In genomic region chr2:74660421-74661375, GRCm38 (mm10) we compare ENCODE assay signal across 13 mouse cellular contexts. TPM values are rescaled to one million over a fixed set of nuclear protein-coding genes. Genes with fewer than 3 reads are reported as not detected.
DNase-seq lines count a peak whose midpoint lies in the region; ATAC-seq and TF ChIP-seq lines count a peak whose summit lies in the region.
"Had no signal": no experiment of that assay in that cellular context is flagged by ENCODE, and none has a peak within 500 bp of the region (broad histone marks: within the 10 kb centered on the region; RNA-seq: fewer than 3 reads in every experiment).

No protein-coding gene starts in this region.

- WGBS in heart, embryonic 15.5 days: 3% methylated on average over 30 of the region's 30 CpGs
- WGBS in heart, embryonic 11.5 days (ENCODE audit: insufficient replicate concordance): 4% methylated on average over 30 of the region's 30 CpGs
- WGBS in embryonic facial prominence, embryonic 14.5 days: 2% methylated on average over 30 of the region's 30 CpGs
- 2% methylated on average over 30 of the region's 30 CpGs for WGBS in limb, embryonic 15.5 days
- 6% methylated on average over 30 of the region's 30 CpGs for WGBS in lung, adult 2 months

- ATAC-seq in heart, embryonic 15.5 days (replicated peaks; ENCODE audit: insufficient number of reproducible peaks, insufficient read depth, low FRiP score, low read depth): no peak
- ATAC-seq in heart, embryonic 11.5 days (replicated peaks; ENCODE audit: insufficient number of reproducible peaks, low FRiP score, low TSS enrichment): no peak
- no peak for ATAC-seq in embryonic facial prominence, embryonic 14.5 days (ENCODE audit: low read depth)
- no peak; the same call in none of the 2 replicates for ATAC-seq in limb, embryonic 15.5 days (ENCODE audit: insufficient number of reproducible peaks, low FRiP score, low TSS enrichment, low read depth)

- peaks cover 98% of the 10 kb centered on the region for H3K27me3 ChIP-seq in heart, embryonic 15.5 days
- peaks cover 93% of the 10 kb centered on the region for H3K27me3 ChIP-seq in heart, embryonic 11.5 days (ENCODE audit: control insufficient read depth, insufficient read depth, low read length)
- H3K27me3 ChIP-seq in embryonic facial prominence, embryonic 14.5 days (replicated peaks; ENCODE audit: control insufficient read depth, insufficient read depth, low read length): peaks cover 100% of the 10 kb centered on the region
- peaks cover 69% of the 10 kb centered on the region for H3K27me3 ChIP-seq in limb, embryonic 15.5 days

- no peak overlapping the region for H3K27ac ChIP-seq in heart, embryonic 15.5 days
- H3K27ac ChIP-seq in heart, embryonic 11.5 days (ENCODE audit: low read depth, low read length): no peak overlapping the region
- H3K27ac ChIP-seq in embryonic facial prominence, embryonic 14.5 days (replicated peaks; ENCODE audit: low read depth, low read length): no peak overlapping the region
- H3K27ac ChIP-seq in limb, embryonic 15.5 days: peak overlapping the region; percentile 89
- H3K27ac ChIP-seq: gastrocnemius, adult 2 months; liver, embryonic 14.5 days had no signal

- peaks cover 24% of the 10 kb centered on the region for H3K4me1 ChIP-seq in heart, embryonic 15.5 days (replicated peaks)
- peaks cover 4% of the 10 kb centered on the region; the same call in 1 of the 2 replicates for H3K4me1 ChIP-seq in heart, embryonic 11.5 days (ENCODE audit: control insufficient read depth, insufficient read depth, low read length)
- H3K4me1 ChIP-seq in embryonic facial prominence, embryonic 14.5 days (ENCODE audit: control insufficient read depth, insufficient read depth, low read length): 0 out of 2 replicates have a peak, but pooled peaks cover 3% of the 10 kb centered on the region
- peaks cover 28% of the 10 kb centered on the region for H3K4me1 ChIP-seq in limb, embryonic 15.5 days
- no peaks in the 10 kb centered on the region; the same call in 1 of the 2 replicates for H3K4me1 ChIP-seq in lung, adult 2 months (ENCODE audit: control insufficient read depth, insufficient read depth, low read length)

- no peaks in the 10 kb centered on the region for H3K9me3 ChIP-seq in heart, embryonic 15.5 days (replicated peaks)
- no peaks in the 10 kb centered on the region for H3K9me3 ChIP-seq in heart, embryonic 11.5 days (replicated peaks; ENCODE audit: control insufficient read depth, low read length)
- no peaks in the 10 kb centered on the region for H3K9me3 ChIP-seq in embryonic facial prominence, embryonic 14.5 days (ENCODE audit: control insufficient read depth, low read length)
- no peaks in the 10 kb centered on the region for H3K9me3 ChIP-seq in limb, embryonic 15.5 days

- no peak overlapping the region for H3K9ac ChIP-seq in heart, embryonic 15.5 days
- no peak overlapping the region for H3K9ac ChIP-seq in heart, embryonic 11.5 days (ENCODE audit: low read depth, low read length)
- no peak overlapping the region for H3K9ac ChIP-seq in embryonic facial prominence, embryonic 14.5 days (ENCODE audit: low read depth, low read length)
- H3K9ac ChIP-seq in limb, embryonic 15.5 days: peak overlapping the region; percentile 52
- H3K9ac ChIP-seq: liver, embryonic 14.5 days had no signal

- no peak for TF ChIP-seq CTCF in lung, adult 2 months (IDR thresholded peaks at IDR 0.05; ENCODE audit: insufficient read depth, low read length)

- 0 out of 2 replicates have a peak overlapping the region, but pooled peaks have one; percentile 8 for H3K4me3 ChIP-seq in heart, embryonic 15.5 days
- no peak overlapping the region; the same call in 1 of the 2 replicates for H3K4me3 ChIP-seq in heart, embryonic 11.5 days (ENCODE audit: low read depth, low read length)
- H3K4me3 ChIP-seq in embryonic facial prominence, embryonic 14.5 days (ENCODE audit: low read depth, low read length): peak overlapping the region; percentile 5; the same call in 1 of the 2 replicates
- H3K4me3 ChIP-seq in limb, embryonic 15.5 days: peak overlapping the region; percentile 46
- no peak overlapping the region for H3K4me3 ChIP-seq in lung, adult 2 months (replicated peaks; ENCODE audit: extremely low read depth, low read depth, low read length)
- H3K4me3 ChIP-seq: gastrocnemius, adult 2 months had no signal

- H3K36me3 ChIP-seq in heart, embryonic 15.5 days: no peaks in the 10 kb centered on the region
- H3K36me3 ChIP-seq in heart, embryonic 11.5 days (ENCODE audit: control insufficient read depth, insufficient read depth, low read length): no peaks in the 10 kb centered on the region
- no peaks in the 10 kb centered on the region for H3K36me3 ChIP-seq in embryonic facial prominence, embryonic 14.5 days (ENCODE audit: control insufficient read depth, insufficient read depth, low read length)
- H3K36me3 ChIP-seq in limb, embryonic 15.5 days: no peaks in the 10 kb centered on the region

- TF ChIP-seq POLR2A in lung, adult 2 months (IDR thresholded peaks at IDR 0.05; ENCODE audit: borderline replicate concordance, extremely low read depth, low read depth, low read length): no peak

- H3K4me2 ChIP-seq in heart, embryonic 15.5 days: no peak overlapping the region
- H3K4me2 ChIP-seq in heart, embryonic 11.5 days: no peak overlapping the region
- H3K4me2 ChIP-seq in embryonic facial prominence, embryonic 14.5 days (ENCODE audit: low read depth, low read length): no peak overlapping the region
- peak overlapping the region; percentile 56 for H3K4me2 ChIP-seq in limb, embryonic 15.5 days

- peak; percentile 23 for DNase-seq in ZHBTc4 (ENCODE audit: low read depth, low spot score)
- DNase-seq in embryonic facial prominence, embryonic 14.5 days (ENCODE audit: low spot score): no peak
- no peak for DNase-seq in ovary, adult 18-20 months (ENCODE audit: low spot score)
- no peak for DNase-seq in lung, adult 2 months
- no peak for DNase-seq in cerebellum, postnatal 25 days
- DNase-seq: gastrocnemius, adult 2 months; right cerebral cortex, postnatal 14 days had no signal

RNA-seq across cellular contexts. Expression of gene Evx2, which starts 1.3 kb away (rescaled TPM):
- polyA plus RNA-seq in heart, embryonic 15.5 days (2015; fragmentation: Nextera tagmentation; extraction: Ambion mirVana): not detected in 2 replicates
- not detected in 2 replicates for polyA plus RNA-seq in heart, embryonic 11.5 days (2014; fragmentation: Nextera tagmentation; extraction: Ambion mirVana)
- not detected in 2 replicates for polyA plus RNA-seq in embryonic facial prominence, embryonic 14.5 days (2014; fragmentation: Nextera tagmentation; extraction: Ambion mirVana)
- polyA plus RNA-seq in limb, embryonic 15.5 days (2015; fragmentation: Nextera tagmentation; extraction: Ambion mirVana): 0.96 and 1.4 TPM in 2 replicates
- polyA plus RNA-seq in lung, adult 2 months (2012; rRNA removed): not detected in 2 replicates
- polyA plus RNA-seq: heart, postnatal 0 days had no signal

RNA-seq across cellular contexts. Expression of gene Hoxd13, which starts 7.4 kb away (rescaled TPM):
- 0.14 TPM in 1 of 2 replicates, not detected in the other for polyA plus RNA-seq in heart, embryonic 15.5 days (2015; fragmentation: Nextera tagmentation; extraction: Ambion mirVana)
- polyA plus RNA-seq in heart, embryonic 11.5 days (2014; fragmentation: Nextera tagmentation; extraction: Ambion mirVana): not detected in 2 replicates
- not detected in 2 replicates for polyA plus RNA-seq in embryonic facial prominence, embryonic 14.5 days (2014; fragmentation: Nextera tagmentation; extraction: Ambion mirVana)
- polyA plus RNA-seq in limb, embryonic 15.5 days (2015; fragmentation: Nextera tagmentation; extraction: Ambion mirVana): 20.8 and 32.3 TPM in 2 replicates
- polyA plus RNA-seq in lung, adult 2 months (2012; rRNA removed): 0.04 and 0.15 TPM in 2 replicates
- polyA plus RNA-seq: heart, postnatal 0 days; testis, adult 2 months had no signal

RNA-seq across cellular contexts. Expression of gene Hoxd12, which starts 14.1 kb away (rescaled TPM):
- polyA plus RNA-seq in heart, embryonic 15.5 days (2015; fragmentation: Nextera tagmentation; extraction: Ambion mirVana): 0.10 TPM in 1 of 2 replicates, not detected in the other
- not detected in 2 replicates for polyA plus RNA-seq in heart, embryonic 11.5 days (2014; fragmentation: Nextera tagmentation; extraction: Ambion mirVana)
- not detected in 2 replicates for polyA plus RNA-seq in embryonic facial prominence, embryonic 14.5 days (2014; fragmentation: Nextera tagmentation; extraction: Ambion mirVana)
- 27.0 and 30.6 TPM in 2 replicates for polyA plus RNA-seq in limb, embryonic 15.5 days (2015; fragmentation: Nextera tagmentation; extraction: Ambion mirVana)
- polyA plus RNA-seq in lung, adult 2 months (2012; rRNA removed): not detected in 2 replicates
- polyA plus RNA-seq: heart, postnatal 0 days; testis, adult 2 months had no signal

RNA-seq across cellular contexts. Expression of gene Hoxd11, which starts 18.7 kb away (rescaled TPM):
- polyA plus RNA-seq in heart, embryonic 15.5 days (2015; fragmentation: Nextera tagmentation; extraction: Ambion mirVana): not detected in 2 replicates
- not detected in 2 replicates for polyA plus RNA-seq in heart, embryonic 11.5 days (2014; fragmentation: Nextera tagmentation; extraction: Ambion mirVana)
- polyA plus RNA-seq in embryonic facial prominence, embryonic 14.5 days (2014; fragmentation: Nextera tagmentation; extraction: Ambion mirVana): not detected in 2 replicates
- 7.1 and 10.3 TPM in 2 replicates for polyA plus RNA-seq in limb, embryonic 15.5 days (2015; fragmentation: Nextera tagmentation; extraction: Ambion mirVana)
- 0.24 TPM in 1 of 2 replicates, not detected in the other for polyA plus RNA-seq in lung, adult 2 months (2012; rRNA removed)
- polyA plus RNA-seq: heart, postnatal 0 days; testis, adult 2 months had no signal

RNA-seq across cellular contexts. Expression of gene Hoxd10, which starts 31.0 kb away (rescaled TPM):
- 0.08 TPM in 1 of 2 replicates, not detected in the other for polyA plus RNA-seq in heart, embryonic 15.5 days (2015; fragmentation: Nextera tagmentation; extraction: Ambion mirVana)
- polyA plus RNA-seq in heart, embryonic 11.5 days (2014; fragmentation: Nextera tagmentation; extraction: Ambion mirVana): 0.11 TPM in 1 of 2 replicates, not detected in the other
- polyA plus RNA-seq in embryonic facial prominence, embryonic 14.5 days (2014; fragmentation: Nextera tagmentation; extraction: Ambion mirVana): 0.37 and 0.45 TPM in 2 replicates
- polyA plus RNA-seq in limb, embryonic 15.5 days (2015; fragmentation: Nextera tagmentation; extraction: Ambion mirVana): 12.4 and 14.5 TPM in 2 replicates
- not detected in 2 replicates for polyA plus RNA-seq in lung, adult 2 months (2012; rRNA removed)
- polyA plus RNA-seq: heart, postnatal 0 days had no signal

Comparison
In these comparisons a context has a peak if more than half of its experiments do, and no peak if none do; other contexts are left out.
1. H3K4me3 ChIP-seq: peak in heart, embryonic 15.5 days (single experiment), embryonic facial prominence, embryonic 14.5 days (single experiment) and limb, embryonic 15.5 days (single experiment); none in heart, embryonic 11.5 days (single experiment) and lung, adult 2 months (single experiment).
2. RNA of gene Hoxd13, which starts 7.4 kb away (polyA plus RNA-seq): 20.8 to 32.3 TPM in limb, embryonic 15.5 days; 0.04 to 0.15 TPM in lung, adult 2 months, 0.14 TPM in heart, embryonic 15.5 days, not detected in heart, embryonic 11.5 days and not detected in embryonic facial prominence, embryonic 14.5 days; every median in the first group is over 10 times any median in the second.
3. RNA of gene Hoxd12, which starts 14.1 kb away (polyA plus RNA-seq): 27.0 to 30.6 TPM in limb, embryonic 15.5 days; 0.10 TPM in heart, embryonic 15.5 days, not detected in heart, embryonic 11.5 days, not detected in embryonic facial prominence, embryonic 14.5 days and not detected in lung, adult 2 months; every median in the first group is over 10 times any median in the second.